Mouse (Mus musculus): Measurements from ENCODE around the gene Sirt2. TPM values are rescaled to one million over a fixed set of nuclear protein-coding genes. Genes with fewer than 3 reads are reported as not detected.

Sirt2 gene
- 69.0 and 69.5 TPM in 2 replicates for polyA plus RNA-seq (2015; fragmentation: Nextera tagmentation; extraction: Ambion mirVana)

DNA sequence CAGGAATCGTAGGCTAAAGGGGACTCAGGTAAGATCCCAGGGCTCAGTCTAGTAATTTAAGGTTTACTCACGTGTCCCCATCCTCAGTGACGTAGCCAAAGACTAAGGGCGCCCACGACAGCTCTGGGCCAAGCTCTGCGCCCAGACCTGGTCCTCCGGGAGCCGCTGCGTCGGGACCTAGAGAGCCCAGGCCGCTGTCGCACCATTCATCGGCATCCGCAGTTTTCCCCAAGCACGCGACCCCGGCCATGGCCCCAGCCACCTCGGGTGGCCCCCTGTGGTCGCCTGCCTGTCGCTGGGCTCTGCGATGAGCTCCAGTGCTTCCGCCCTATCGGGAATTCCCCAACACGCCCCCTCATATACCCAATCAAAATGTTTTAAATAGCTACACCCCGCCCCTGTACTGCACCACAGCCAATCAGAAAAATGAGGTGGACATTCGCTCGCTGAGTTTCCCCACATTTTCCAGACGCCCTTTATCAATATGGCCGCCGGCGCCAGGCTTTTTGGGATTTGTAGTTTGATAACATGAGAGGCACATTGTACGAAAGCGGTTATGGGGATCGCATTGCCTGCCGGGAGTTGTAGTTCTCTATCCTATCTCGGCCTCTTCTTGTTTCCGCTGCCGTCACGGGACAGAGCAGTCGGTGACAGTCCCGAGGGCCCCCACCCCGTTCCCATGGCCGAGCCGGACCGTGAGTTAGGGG is at the start of gene Sirt2:
Gene Sirt2, plus strand, starts transcription at position 563 of the 707 bp plus-strand sequence.
- H3K9me3 ChIP-seq (ENCODE audit: control insufficient read depth, low read length) = no peaks in the 10 kb centered on the region
- H3K27ac ChIP-seq (ENCODE audit: low read length) = no peak within 1 kb of the TSS
- peak within 1 kb of the TSS; percentile 90 for H3K4me3 ChIP-seq (ENCODE audit: low read length)
- H3K9ac ChIP-seq (ENCODE audit: low read length) = peak within 1 kb of the TSS; percentile 83
- peaks cover 17% of the 10 kb centered on the region for H3K4me1 ChIP-seq (replicated peaks; ENCODE audit: control insufficient read depth, insufficient read depth, low read length)
- under 1% methylated on average over 45 of the region's 45 CpGs for WGBS
- H3K27me3 ChIP-seq (ENCODE audit: control insufficient read depth, insufficient read depth, low read depth, low read length) = no peaks in the 10 kb centered on the region
- ATAC-seq (ENCODE audit: low read depth) = peak; percentile 98
- H3K4me2 ChIP-seq (ENCODE audit: low read depth, low read length) = peak within 1 kb of the TSS; percentile 84
- peaks cover 4% of the 10 kb centered on the region; the same call in 1 of the 2 replicates for H3K36me3 ChIP-seq (ENCODE audit: control insufficient read depth, insufficient read depth, low read length)

DNA sequence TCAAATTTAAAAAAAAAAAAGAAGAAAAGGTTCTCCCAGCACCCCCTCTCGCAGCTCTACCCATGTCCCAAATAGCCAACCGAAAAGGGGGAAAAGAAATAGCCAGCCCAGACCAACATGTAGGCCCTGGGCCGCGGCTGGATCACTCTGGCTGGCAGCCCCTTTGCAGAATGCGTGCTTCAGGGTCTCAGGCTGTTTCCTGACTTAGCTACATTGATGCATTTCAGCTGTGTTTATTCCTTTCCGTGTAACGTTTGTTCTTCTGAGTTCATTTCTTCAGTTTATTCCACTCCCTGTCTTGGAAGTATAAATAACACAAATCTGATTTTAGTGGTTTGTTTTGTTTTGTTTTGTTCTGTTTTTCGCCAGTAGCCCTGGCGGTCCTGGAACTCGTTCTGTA is 48.8 kb upstream of the Sirt2 start:
- Histone ChIP-seq H3K4me2 (ENCODE audit: low read depth, low read length) (peak overlapping the region; percentile 65; the same call in 1 of the 2 replicates), H3K9me3 (ENCODE audit: control insufficient read depth, low read length) (no peaks in the 10 kb centered on the region), H3K27me3 (ENCODE audit: control insufficient read depth, insufficient read depth, low read depth, low read length) (no peaks in the 10 kb centered on the region), H3K4me3 (ENCODE audit: low read length) (no peak overlapping the region), H3K36me3 (ENCODE audit: control insufficient read depth, insufficient read depth, low read length) (no peaks in the 10 kb centered on the region), H3K27ac (ENCODE audit: low read length) (peak overlapping the region; percentile 64; the same call in 1 of the 2 replicates), H3K9ac (ENCODE audit: low read length) (no peak overlapping the region), H3K4me1 (replicated peaks; ENCODE audit: control insufficient read depth, insufficient read depth, low read length) (peaks cover 5% of the 10 kb centered on the region; the same call in 1 of the 2 replicates)
- no peak for ATAC-seq (ENCODE audit: low read depth)
- WGBS = 64% methylated on average over 10 of the region's 10 CpGs

DNA sequence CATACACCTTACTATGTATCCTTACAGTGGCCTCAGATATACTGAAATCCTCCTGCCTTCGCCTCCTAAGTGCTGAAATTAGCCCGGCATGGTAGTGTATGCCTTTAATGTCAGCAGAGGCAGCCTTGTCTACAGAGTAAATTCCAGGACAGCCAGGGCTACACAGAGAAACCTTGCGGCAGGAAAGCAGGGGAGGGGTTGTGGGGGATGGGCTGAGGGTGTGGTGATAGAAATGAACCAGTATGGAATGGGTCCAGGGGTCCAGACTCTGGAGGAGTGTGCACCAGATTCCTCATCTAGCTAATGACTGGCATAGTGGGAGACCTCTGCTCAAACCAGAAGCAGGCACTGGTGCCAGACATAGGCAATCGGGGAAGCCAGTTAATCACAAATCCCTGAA is 47.4 kb upstream of the Sirt2 start:
- Histone ChIP-seq H3K4me3 (ENCODE audit: low read length) (no peak overlapping the region), H3K4me2 (ENCODE audit: low read depth, low read length) (no peak overlapping the region), H3K27ac (ENCODE audit: low read length) (no peak overlapping the region), H3K4me1 (replicated peaks; ENCODE audit: control insufficient read depth, insufficient read depth, low read length) (peaks cover 5% of the 10 kb centered on the region; the same call in 1 of the 2 replicates), H3K36me3 (ENCODE audit: control insufficient read depth, insufficient read depth, low read length) (no peaks in the 10 kb centered on the region), H3K9ac (ENCODE audit: low read length) (0 out of 2 replicates have a peak overlapping the region, but pooled peaks have one; percentile 14), H3K27me3 (ENCODE audit: control insufficient read depth, insufficient read depth, low read depth, low read length) (no peaks in the 10 kb centered on the region), H3K9me3 (ENCODE audit: control insufficient read depth, low read length) (no peaks in the 10 kb centered on the region)
- 43% methylated on average over 4 of the region's 4 CpGs for WGBS
- no peak for ATAC-seq (ENCODE audit: low read depth)

DNA sequence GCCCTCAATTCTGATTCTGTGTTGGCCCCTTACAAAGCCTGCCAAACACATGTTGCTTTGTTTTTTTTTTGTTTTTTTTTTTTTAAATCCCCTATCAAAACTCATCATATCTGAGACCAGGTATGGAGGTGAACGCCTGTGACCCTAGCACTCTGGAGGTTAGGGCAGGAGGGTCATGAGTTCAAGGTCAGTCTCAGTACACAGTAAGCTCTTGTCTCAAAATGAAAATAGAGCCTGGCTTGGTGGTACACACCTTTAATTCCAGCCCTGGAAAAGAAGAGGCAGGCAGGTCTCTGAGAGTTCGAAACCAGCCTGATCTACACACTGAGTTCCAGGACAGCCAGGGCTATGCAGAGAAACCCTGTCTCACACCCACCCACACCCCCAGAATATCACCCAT is 46.9 kb upstream of the Sirt2 start:
- H3K4me2 ChIP-seq (ENCODE audit: low read depth, low read length) = no peak overlapping the region

DNA sequence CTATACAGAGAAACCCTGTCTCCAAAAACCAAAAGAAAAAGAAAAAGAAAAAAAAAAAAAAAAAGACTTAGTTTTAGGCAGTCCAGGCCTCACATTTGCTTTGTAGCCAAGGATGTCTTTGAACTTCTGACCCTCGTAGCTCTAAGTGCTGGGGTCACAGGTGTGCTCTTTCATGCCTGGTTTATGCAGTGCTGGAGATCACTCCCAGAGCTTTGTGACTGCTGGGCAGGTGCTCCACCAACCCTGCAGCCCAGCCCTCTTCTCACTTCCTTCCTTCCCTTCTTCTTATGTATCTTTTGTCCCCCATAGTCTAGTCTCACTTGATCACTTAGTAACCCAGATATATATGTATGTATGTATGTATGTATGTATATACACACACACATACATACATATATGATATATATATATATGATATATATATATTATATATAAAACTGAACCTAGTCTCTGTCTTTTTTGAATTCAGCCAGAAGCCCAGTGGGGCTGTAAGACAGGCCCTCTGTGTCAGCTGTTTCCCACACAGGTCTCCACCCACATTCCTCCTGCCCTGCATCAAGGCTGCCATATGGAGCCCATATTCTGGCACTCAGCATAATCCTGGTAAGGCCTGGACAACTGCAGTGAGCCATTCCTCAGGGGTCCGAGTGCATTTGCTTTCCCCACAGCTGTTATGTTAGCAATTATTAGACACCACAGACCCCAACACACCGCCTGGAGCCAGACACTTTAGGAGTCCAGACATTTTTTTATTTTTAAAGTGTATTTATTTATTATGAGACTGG is 45.6 kb upstream of the Sirt2 start:
- H3K36me3 ChIP-seq (ENCODE audit: control insufficient read depth, insufficient read depth, low read length) = peaks cover 6% of the 10 kb centered on the region
- H3K4me3 ChIP-seq (ENCODE audit: low read length) = no peak overlapping the region
- H3K4me2 ChIP-seq (ENCODE audit: low read depth, low read length) = no peak overlapping the region
- 48% methylated on average over 3 of the region's 3 CpGs for whole genome bisulfite sequencing
- H3K9me3 ChIP-seq (ENCODE audit: control insufficient read depth, low read length) = no peaks in the 10 kb centered on the region
- no peaks in the 10 kb centered on the region for H3K27me3 ChIP-seq (ENCODE audit: control insufficient read depth, insufficient read depth, low read depth, low read length)
- ATAC-seq (ENCODE audit: low read depth) = peak; percentile 80
- H3K9ac ChIP-seq (ENCODE audit: low read length) = no peak overlapping the region
- H3K4me1 ChIP-seq (replicated peaks; ENCODE audit: control insufficient read depth, insufficient read depth, low read length) = peaks cover 5% of the 10 kb centered on the region; the same call in 1 of the 2 replicates
- H3K27ac ChIP-seq (ENCODE audit: low read length) = peak overlapping the region; percentile 49; the same call in 1 of the 2 replicates

More for the DNA sequence above, 46.9 kb upstream of the Sirt2 start:
- H3K4me3 ChIP-seq (ENCODE audit: low read length) = no peak overlapping the region
- no peak for ATAC-seq (ENCODE audit: low read depth)
- peaks cover 5% of the 10 kb centered on the region; the same call in 1 of the 2 replicates for H3K4me1 ChIP-seq (replicated peaks; ENCODE audit: control insufficient read depth, insufficient read depth, low read length)
- H3K27me3 ChIP-seq (ENCODE audit: control insufficient read depth, insufficient read depth, low read depth, low read length) = no peaks in the 10 kb centered on the region
- H3K36me3 ChIP-seq (ENCODE audit: control insufficient read depth, insufficient read depth, low read length) = peaks cover 3% of the 10 kb centered on the region
- H3K9ac ChIP-seq (ENCODE audit: low read length) = no peak overlapping the region
- H3K9me3 ChIP-seq (ENCODE audit: control insufficient read depth, low read length) = no peaks in the 10 kb centered on the region
- H3K27ac ChIP-seq (ENCODE audit: low read length) = no peak overlapping the region
- 78% methylated on average over 2 of the region's 2 CpGs for WGBS

DNA sequence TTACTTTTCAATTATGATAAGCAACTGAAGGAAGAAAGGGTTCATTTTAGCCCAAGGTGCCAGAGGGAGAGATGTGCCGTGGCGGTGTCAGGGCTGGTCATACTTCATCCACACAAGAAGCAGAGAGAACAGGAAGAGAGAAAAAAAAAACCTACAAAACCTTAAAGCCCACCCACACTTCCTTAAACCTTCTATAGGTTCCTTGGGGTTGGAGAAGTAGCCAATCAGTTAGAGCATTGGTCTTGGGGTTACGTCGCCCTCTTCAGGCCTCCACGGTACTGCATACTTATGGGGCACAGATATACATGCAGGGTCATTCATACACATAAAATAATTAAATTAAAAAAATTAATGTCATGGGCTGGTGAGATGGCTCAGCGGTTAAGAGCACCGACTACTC is 44.5 kb upstream of the Sirt2 start:
- Histone ChIP-seq H3K4me1 (replicated peaks; ENCODE audit: control insufficient read depth, insufficient read depth, low read length) (peaks cover 4% of the 10 kb centered on the region; the same call in 1 of the 2 replicates), H3K9me3 (ENCODE audit: control insufficient read depth, low read length) (no peaks in the 10 kb centered on the region), H3K27me3 (ENCODE audit: control insufficient read depth, insufficient read depth, low read depth, low read length) (no peaks in the 10 kb centered on the region), H3K9ac (ENCODE audit: low read length) (no peak overlapping the region), H3K27ac (ENCODE audit: low read length) (no peak overlapping the region), H3K4me3 (ENCODE audit: low read length) (no peak overlapping the region), H3K36me3 (ENCODE audit: control insufficient read depth, insufficient read depth, low read length) (peaks cover 7% of the 10 kb centered on the region), H3K4me2 (ENCODE audit: low read depth, low read length) (no peak overlapping the region)
- ATAC-seq (ENCODE audit: low read depth) = no peak
- 91% methylated on average over 7 of the region's 7 CpGs for WGBS

DNA sequence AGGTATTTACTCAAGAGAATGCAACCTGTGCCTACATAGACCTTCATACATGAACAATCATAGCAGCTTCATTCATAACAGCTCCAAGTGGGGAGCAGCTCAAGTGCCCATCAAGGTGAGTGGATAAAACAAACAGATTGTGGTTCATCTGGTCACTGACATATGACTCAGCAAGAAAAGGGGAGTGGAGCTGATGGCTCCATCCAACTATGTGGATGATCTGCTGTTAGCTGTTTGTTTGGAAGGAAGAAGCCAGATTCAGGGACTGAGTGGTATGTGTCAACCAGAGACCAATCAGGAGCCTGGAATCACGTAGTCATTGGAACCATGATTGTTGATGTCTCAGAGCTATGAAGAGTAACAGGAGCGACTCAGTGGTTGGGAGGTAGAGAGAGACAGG is 41.9 kb upstream of the Sirt2 start:
- H3K4me2 ChIP-seq (ENCODE audit: low read depth, low read length) = no peak overlapping the region
- H3K4me1 ChIP-seq (replicated peaks; ENCODE audit: control insufficient read depth, insufficient read depth, low read length) = no peaks in the 10 kb centered on the region
- WGBS = 87% methylated on average over 2 of the region's 2 CpGs
- no peaks in the 10 kb centered on the region for H3K27me3 ChIP-seq (ENCODE audit: control insufficient read depth, insufficient read depth, low read depth, low read length)
- no peak for ATAC-seq (ENCODE audit: low read depth)
- no peak overlapping the region for H3K9ac ChIP-seq (ENCODE audit: low read length)
- no peak overlapping the region for H3K4me3 ChIP-seq (ENCODE audit: low read length)
- H3K36me3 ChIP-seq (ENCODE audit: control insufficient read depth, insufficient read depth, low read length) = peaks cover 7% of the 10 kb centered on the region
- H3K27ac ChIP-seq (ENCODE audit: low read length) = no peak overlapping the region
- H3K9me3 ChIP-seq (ENCODE audit: control insufficient read depth, low read length) = no peaks in the 10 kb centered on the region

DNA sequence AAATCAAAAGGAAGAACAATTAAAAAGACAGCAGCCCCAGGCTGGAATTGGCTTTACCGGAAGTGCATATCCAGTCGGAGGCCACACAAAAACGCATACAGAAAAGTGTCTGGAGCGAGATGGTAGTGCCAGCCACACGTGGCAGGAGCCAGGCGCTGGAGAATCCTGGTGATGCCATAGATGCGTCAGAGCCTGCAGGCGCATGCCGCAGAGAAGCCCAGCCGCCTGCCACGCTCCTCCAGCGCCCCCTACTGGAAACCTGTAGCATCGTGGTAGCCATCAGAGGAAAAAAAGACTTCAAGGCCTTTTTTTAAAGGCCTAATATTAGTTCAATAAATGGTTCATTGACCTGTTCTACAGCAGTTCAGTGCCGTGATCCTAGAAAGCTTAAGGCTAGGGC is 39.9 kb upstream of the Sirt2 start:
- 6% methylated on average over 14 of the region's 14 CpGs for WGBS
- peak; percentile 69; the same call in 1 of the 2 replicates for ATAC-seq (ENCODE audit: low read depth)
- H3K9ac ChIP-seq (ENCODE audit: low read length) = no peak overlapping the region; the same call in 1 of the 2 replicates
- H3K27me3 ChIP-seq (ENCODE audit: control insufficient read depth, insufficient read depth, low read depth, low read length) = no peaks in the 10 kb centered on the region
- no peak overlapping the region for H3K4me3 ChIP-seq (ENCODE audit: low read length)
- no peak overlapping the region for H3K27ac ChIP-seq (ENCODE audit: low read length)
- H3K9me3 ChIP-seq (ENCODE audit: control insufficient read depth, low read length) = peaks cover 8% of the 10 kb centered on the region
- peaks cover 17% of the 10 kb centered on the region for H3K36me3 ChIP-seq (ENCODE audit: control insufficient read depth, insufficient read depth, low read length)
- H3K4me1 ChIP-seq (replicated peaks; ENCODE audit: control insufficient read depth, insufficient read depth, low read length) = no peaks in the 10 kb centered on the region
- no peak overlapping the region for H3K4me2 ChIP-seq (ENCODE audit: low read depth, low read length)
